Mouse (Mus musculus): ENCODE measurements around the gene Pih1d2.
"Not testable (repeated sequence)": the region's sequence is repeated elsewhere in the genome, so short reads cannot be mapped to it uniquely, and the experiment has no call there.

Gene Pih1d2

DNA sequence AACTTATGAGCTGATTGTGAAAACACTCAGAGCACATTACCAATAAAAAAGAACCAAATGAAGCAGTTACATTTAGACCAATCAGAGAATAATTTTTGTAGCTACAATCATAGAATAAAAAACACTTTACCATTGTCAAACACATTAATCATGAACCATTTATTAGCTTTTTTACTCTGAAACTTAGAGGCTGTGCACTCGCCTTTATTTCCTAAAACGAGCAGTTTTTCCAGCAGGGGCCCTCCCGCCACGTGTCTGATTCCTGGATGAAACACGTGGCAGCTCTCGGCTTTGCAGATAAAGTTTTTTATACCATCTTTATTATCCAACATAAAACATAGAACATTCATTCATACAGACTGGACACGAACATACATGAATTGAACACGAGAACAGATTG, 13.8 kb downstream of the Pih1d2 start:
- not testable (repeated sequence) for DNase-seq

- DNase-seq, result no peak
These were observed 15.0 kb downstream of the Pih1d2 start for GRCm38 (mm10) chr9:50632016-50632688.

- peak; percentile 14 for DNase-seq
These were observed 15.9 kb downstream of the Pih1d2 start for GRCm38 (mm10) chr9:50633059-50633458.

- DNase-seq, result no peak
These were observed 17.1 kb downstream of the Pih1d2 start for GRCm38 (mm10) chr9:50634270-50634669.

DNA sequence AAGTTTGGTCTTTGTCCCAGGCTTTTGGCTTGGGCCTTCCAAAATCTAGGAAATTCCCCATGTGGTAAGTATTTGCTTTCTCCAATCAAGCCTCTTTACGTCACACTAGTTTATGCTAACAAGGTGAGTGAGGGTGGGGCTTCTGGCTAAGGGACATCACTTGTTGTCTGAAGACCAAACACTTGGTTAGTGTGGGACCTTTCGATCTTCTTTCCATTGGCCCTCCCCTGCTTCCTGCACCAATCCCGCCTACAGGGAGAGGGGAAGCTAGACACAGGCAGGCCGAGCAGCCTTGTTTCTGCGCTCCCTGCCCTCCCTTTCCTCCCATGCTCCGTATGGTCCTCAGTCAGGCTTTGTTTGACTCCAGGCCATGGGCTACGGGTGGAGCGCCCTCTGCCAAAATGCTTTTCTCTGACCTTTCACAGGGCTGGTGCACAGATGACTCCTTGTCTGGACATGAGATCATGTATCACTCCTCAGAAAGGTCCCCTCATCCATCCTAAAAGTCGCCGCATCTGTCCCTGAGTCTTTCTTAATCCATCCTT, 29.8 kb downstream of the Pih1d2 start:
- no peak for DNase-seq

- no peak for DNase-seq
These were observed 33.4 kb downstream of the Pih1d2 start for GRCm38 (mm10) chr9:50650503-50650902.

- peak; percentile 5 for DNase-seq
These were observed 41.3 kb downstream of the Pih1d2 start for GRCm38 (mm10) chr9:50658391-50658790.

GRCm38 (mm10) chr9:50658941-50659388, 41.8 kb downstream of the Pih1d2 start:
- no peak for DNase-seq

DNA sequence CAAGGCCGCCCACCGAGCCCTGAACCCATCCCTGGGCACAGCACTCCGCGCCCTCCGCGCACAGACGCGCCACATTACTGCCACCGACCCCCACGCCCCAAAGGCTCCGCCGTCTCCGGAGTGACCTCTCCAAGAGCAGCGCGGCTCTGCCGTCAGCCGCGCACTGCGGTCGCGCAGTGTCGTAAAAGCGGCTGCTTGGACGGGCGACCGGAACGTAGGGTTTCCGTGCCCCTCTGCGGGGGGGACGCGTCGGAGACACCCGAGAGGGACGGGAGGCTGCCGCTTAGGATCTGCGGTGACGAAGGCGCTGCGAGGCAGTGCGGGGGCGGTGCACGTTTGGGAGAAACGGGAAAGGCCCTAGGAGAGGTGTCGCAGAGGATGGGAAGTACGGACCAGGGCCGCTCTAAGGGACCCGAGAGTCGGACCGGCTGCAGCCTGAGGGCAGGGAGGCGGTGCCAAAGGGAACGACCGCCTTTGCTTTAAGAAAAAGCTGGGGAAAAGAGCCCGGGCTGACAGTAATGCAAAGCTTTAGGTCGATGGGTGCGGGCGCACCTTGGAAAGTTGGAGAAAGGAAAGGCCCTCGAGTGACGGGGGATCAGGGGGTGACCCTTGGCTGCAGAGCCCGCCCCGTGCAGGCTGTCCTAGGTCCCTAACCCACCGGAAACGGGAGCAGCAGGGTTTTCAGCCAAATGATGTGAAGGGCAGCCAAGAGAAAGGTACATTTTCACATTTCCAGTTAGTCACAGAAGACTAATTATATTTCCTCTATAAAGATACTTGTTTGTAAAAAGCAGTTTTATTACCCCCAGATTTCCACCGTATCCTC, 42.5 kb downstream of the Pih1d2 start, which contains the start of gene Dlat:
Dlat (minus strand) TSS at position 389 of the 826 bp plus-strand sequence.
- peak; percentile 95 for DNase-seq

DNA sequence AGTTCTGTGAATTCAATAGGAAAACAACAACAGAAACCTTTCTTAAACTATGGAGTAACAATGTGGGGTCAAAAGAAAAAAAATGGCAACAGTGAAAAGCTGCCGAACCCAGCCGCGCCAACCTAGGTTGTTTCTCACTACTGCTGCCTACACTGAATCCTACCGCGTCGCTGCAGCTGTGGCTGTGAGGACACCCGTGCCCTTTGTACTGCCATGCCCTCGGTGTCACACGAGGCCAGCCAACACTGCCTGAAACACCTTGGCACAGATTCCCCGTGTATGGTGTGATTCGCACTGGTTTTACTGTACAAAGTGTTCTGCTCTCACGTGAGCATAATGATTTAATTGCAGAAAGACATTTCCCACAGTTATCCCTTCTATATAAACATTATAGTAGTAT, 43.3 kb downstream of the Pih1d2 start:
- DNase-seq, result peak; percentile 42

- no peak for DNase-seq
These were observed 47.7 kb downstream of the Pih1d2 start for GRCm38 (mm10) chr9:50664826-50665225.

DNA sequence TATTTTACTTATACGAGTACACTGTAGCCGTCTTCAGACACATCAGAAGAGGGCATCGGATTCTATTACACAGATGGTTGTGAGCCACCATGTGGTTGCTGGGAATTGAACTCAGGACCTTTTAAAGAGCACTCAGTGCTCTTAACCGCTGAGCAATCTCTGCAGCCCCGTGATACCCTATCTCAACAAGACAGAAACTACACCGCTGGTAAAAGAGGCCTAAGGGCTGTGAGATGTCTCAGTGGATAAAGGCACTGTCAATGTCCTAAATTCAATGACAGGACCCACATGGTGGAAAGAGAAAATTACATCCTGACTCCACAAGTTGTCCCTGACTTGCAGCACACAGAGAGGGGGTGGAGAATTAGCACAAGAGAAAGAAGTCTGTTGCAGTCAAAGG, 49.3 kb downstream of the Pih1d2 start:
- DNase-seq, result no peak

GRCm38 (mm10) chr9:50667579-50668498, 50.7 kb downstream of the Pih1d2 start:
- no peak for DNase-seq

DNA sequence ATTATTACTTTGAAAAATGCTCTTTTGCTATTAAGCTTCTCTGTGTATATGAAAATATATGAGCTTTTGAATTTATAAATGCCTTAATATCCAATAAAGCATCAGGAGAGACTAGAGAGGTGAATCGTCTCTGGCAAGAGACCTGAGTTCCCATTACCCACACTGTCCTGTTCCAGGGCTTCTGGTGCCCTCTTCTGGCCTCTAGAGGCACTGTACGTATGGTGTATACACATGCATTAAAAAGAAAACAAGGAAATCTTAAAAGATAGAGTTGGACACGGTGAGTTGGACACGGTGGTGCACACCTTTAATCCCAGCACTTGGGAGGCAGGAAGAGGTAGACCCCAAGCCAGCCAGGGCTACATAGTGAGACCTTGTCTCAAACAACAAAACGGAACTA, 53.6 kb downstream of the Pih1d2 start:
- peak; percentile 66 for DNase-seq

Data from embryo, embryonic 11 days (tissue).